Mouse (Mus musculus): ENCODE measurements around the gene Gigyf2. TPM values are rescaled to one million over a fixed set of nuclear protein-coding genes. Genes with fewer than 3 reads are reported as not detected.

The Gigyf2 gene
- polyA plus RNA-seq, 1 experiment: 14.4 TPM

GRCm38 (mm10) chr1:87471914-87472313 is 145.1 kb downstream of the Gigyf2 start:
- H3K36me3 ChIP-seq (ENCODE audit: control insufficient read depth, insufficient read depth): no peaks in the 10 kb centered on the region
- H3ac ChIP-seq (ENCODE audit: control insufficient read depth, insufficient read length, low read depth): no peak overlapping the region
- no peaks in the 10 kb centered on the region for H3K79me3 ChIP-seq (ENCODE audit: low read depth)
- no peaks in the 10 kb centered on the region for H3K79me2 ChIP-seq (ENCODE audit: control insufficient read depth, insufficient read depth)
- TF ChIP-seq USF1 (IDR thresholded peaks at IDR 0.05; ENCODE audit: low read depth) (no peak), MYOD1 (IDR thresholded peaks at IDR 0.05; ENCODE audit: control insufficient read depth, insufficient read length, low read depth) (no peak), CEBPB (IDR thresholded peaks at IDR 0.05; ENCODE audit: low read depth) (no peak), CTCF (IDR thresholded peaks at IDR 0.05; ENCODE audit: control insufficient read depth, insufficient read depth, insufficient read length) (no peak), FOSL1 (IDR thresholded peaks at IDR 0.05; ENCODE audit: insufficient read depth, low read length, poor library complexity, severe bottlenecking) (no peak)
- H3K27me3 ChIP-seq (ENCODE audit: control insufficient read depth, insufficient read depth, insufficient read length): peaks cover 3% of the 10 kb centered on the region
- no peak overlapping the region for H3K4me3 ChIP-seq (ENCODE audit: insufficient read depth, poor library complexity, severe bottlenecking)

GRCm38 (mm10) chr1:87472576-87472975 is 145.8 kb downstream of the Gigyf2 start:
- H3K27me3 ChIP-seq (ENCODE audit: control insufficient read depth, insufficient read depth, insufficient read length): peaks cover 3% of the 10 kb centered on the region
- H3K36me3 ChIP-seq (ENCODE audit: control insufficient read depth, insufficient read depth): no peaks in the 10 kb centered on the region
- H3K79me2 ChIP-seq (ENCODE audit: control insufficient read depth, insufficient read depth): no peaks in the 10 kb centered on the region
- no peaks in the 10 kb centered on the region for H3K79me3 ChIP-seq (ENCODE audit: low read depth)
- no peak overlapping the region for H3K4me3 ChIP-seq (ENCODE audit: insufficient read depth, poor library complexity, severe bottlenecking)
- H3ac ChIP-seq (ENCODE audit: control insufficient read depth, insufficient read length, low read depth): no peak overlapping the region
- no peak for TF ChIP-seq USF1 (IDR thresholded peaks at IDR 0.05; ENCODE audit: low read depth)
- TF ChIP-seq MYOG (IDR thresholded peaks at IDR 0.05; ENCODE audit: control insufficient read depth, extremely low read depth, insufficient read length): no peak
- no peak for TF ChIP-seq FOSL1 (IDR thresholded peaks at IDR 0.05; ENCODE audit: insufficient read depth, low read length, poor library complexity, severe bottlenecking)
- no peak for TF ChIP-seq CTCF (IDR thresholded peaks at IDR 0.05; ENCODE audit: control insufficient read depth, insufficient read depth, insufficient read length)
- no peak for TF ChIP-seq MAX (IDR thresholded peaks at IDR 0.05)
- TF ChIP-seq CEBPB (IDR thresholded peaks at IDR 0.05; ENCODE audit: low read depth): no peak
- no peak for TF ChIP-seq MYOD1 (IDR thresholded peaks at IDR 0.05; ENCODE audit: control insufficient read depth, insufficient read length, low read depth)

- H3ac ChIP-seq (ENCODE audit: control insufficient read depth, insufficient read length, low read depth): no peak overlapping the region
- H3K4me3 ChIP-seq (ENCODE audit: insufficient read depth, poor library complexity, severe bottlenecking): no peak overlapping the region
- H3K79me2 ChIP-seq (ENCODE audit: control insufficient read depth, insufficient read depth): no peaks in the 10 kb centered on the region
- no peaks in the 10 kb centered on the region for H3K36me3 ChIP-seq (ENCODE audit: control insufficient read depth, insufficient read depth)
- peaks cover 3% of the 10 kb centered on the region for H3K27me3 ChIP-seq (ENCODE audit: control insufficient read depth, insufficient read depth, insufficient read length)
- no peaks in the 10 kb centered on the region for H3K79me3 ChIP-seq (ENCODE audit: low read depth)
- TF ChIP-seq FOSL1 (IDR thresholded peaks at IDR 0.05; ENCODE audit: insufficient read depth, low read length, poor library complexity, severe bottlenecking) (no peak), MYOD1 (IDR thresholded peaks at IDR 0.05; ENCODE audit: control insufficient read depth, insufficient read length, low read depth) (no peak), MYOG (IDR thresholded peaks at IDR 0.05; ENCODE audit: control insufficient read depth, extremely low read depth, insufficient read length) (no peak), MAX (IDR thresholded peaks at IDR 0.05) (no peak), CEBPB (IDR thresholded peaks at IDR 0.05; ENCODE audit: low read depth) (no peak)
Measured at GRCm38 (mm10) chr1:87475076-87475895, 148.5 kb downstream of the Gigyf2 start.

GRCm38 (mm10) chr1:87482546-87482945 is 155.7 kb downstream of the Gigyf2 start:
- no peak for TF ChIP-seq CEBPB (IDR thresholded peaks at IDR 0.05; ENCODE audit: low read depth)
- H3K36me3 ChIP-seq (ENCODE audit: control insufficient read depth, insufficient read depth): peaks cover 5% of the 10 kb centered on the region

GRCm38 (mm10) chr1:87486386-87486785 is 159.6 kb downstream of the Gigyf2 start:
- Histone ChIP-seq H3K4me3 (ENCODE audit: insufficient read depth, poor library complexity, severe bottlenecking) (no peak overlapping the region), H3K79me3 (ENCODE audit: low read depth) (no peaks in the 10 kb centered on the region), H3K27me3 (ENCODE audit: control insufficient read depth, insufficient read depth, insufficient read length) (no peaks in the 10 kb centered on the region), H3K79me2 (ENCODE audit: control insufficient read depth, insufficient read depth) (no peaks in the 10 kb centered on the region), H3K36me3 (ENCODE audit: control insufficient read depth, insufficient read depth) (peaks cover 11% of the 10 kb centered on the region), H3ac (ENCODE audit: control insufficient read depth, insufficient read length, low read depth) (no peak overlapping the region)
- TF ChIP-seq MYOG (IDR thresholded peaks at IDR 0.05; ENCODE audit: control insufficient read depth, extremely low read depth, insufficient read length) (no peak), FOSL1 (IDR thresholded peaks at IDR 0.05; ENCODE audit: insufficient read depth, low read length, poor library complexity, severe bottlenecking) (no peak), MAX (IDR thresholded peaks at IDR 0.05) (peak; percentile 97), CTCF (IDR thresholded peaks at IDR 0.05; ENCODE audit: control insufficient read depth, insufficient read depth, insufficient read length) (no peak), USF1 (IDR thresholded peaks at IDR 0.05; ENCODE audit: low read depth) (peak; percentile 92), MYOD1 (IDR thresholded peaks at IDR 0.05; ENCODE audit: control insufficient read depth, insufficient read length, low read depth) (peak; percentile 92)

More at GRCm38 (mm10) chr1:87482546-87482945, 155.7 kb downstream of the Gigyf2 start:
- Histone ChIP-seq H3K79me2 (ENCODE audit: control insufficient read depth, insufficient read depth) (no peaks in the 10 kb centered on the region), H3K79me3 (ENCODE audit: low read depth) (no peaks in the 10 kb centered on the region), H3ac (ENCODE audit: control insufficient read depth, insufficient read length, low read depth) (no peak overlapping the region), H3K27me3 (ENCODE audit: control insufficient read depth, insufficient read depth, insufficient read length) (no peaks in the 10 kb centered on the region), H3K4me3 (ENCODE audit: insufficient read depth, poor library complexity, severe bottlenecking) (no peak overlapping the region)

GRCm38 (mm10) chr1:87492285-87492684 is 165.5 kb downstream of the Gigyf2 start:
- Histone ChIP-seq H3K27me3 (ENCODE audit: control insufficient read depth, insufficient read depth, insufficient read length) (no peaks in the 10 kb centered on the region), H3K79me3 (ENCODE audit: low read depth) (no peaks in the 10 kb centered on the region), H3K79me2 (ENCODE audit: control insufficient read depth, insufficient read depth) (no peaks in the 10 kb centered on the region), H3K36me3 (ENCODE audit: control insufficient read depth, insufficient read depth) (peaks cover 9% of the 10 kb centered on the region), H3ac (ENCODE audit: control insufficient read depth, insufficient read length, low read depth) (no peak overlapping the region), H3K4me3 (ENCODE audit: insufficient read depth, poor library complexity, severe bottlenecking) (no peak overlapping the region)
- TF ChIP-seq CTCF (IDR thresholded peaks at IDR 0.05; ENCODE audit: control insufficient read depth, insufficient read depth, insufficient read length): no peak
- peak; percentile 13 for TF ChIP-seq FOSL1 (IDR thresholded peaks at IDR 0.05; ENCODE audit: insufficient read depth, low read length, poor library complexity, severe bottlenecking)
- TF ChIP-seq MYOD1 (IDR thresholded peaks at IDR 0.05; ENCODE audit: control insufficient read depth, insufficient read length, low read depth): peak; percentile 76
